Mouse (Mus musculus) cerebellum, postnatal 36 days (tissue): Measurements from ENCODE around the gene Lrrc4b.

ENCODE experiments used
- DNase-seq, 2 experiments: peaks; one replicate each; pipeline ENCODE4 v3.0.0; 2021 to 2022; ENCODE audit warnings: mixed read lengths in 2 of 2

The Lrrc4b gene

GRCm38 (mm10) chr7:44487936-44488335 lies 59.1 kb downstream of the Lrrc4b start:
- no peak for DNase-seq

- no peak for DNase-seq
These were observed 59.7 kb downstream of the Lrrc4b start for GRCm38 (mm10) chr7:44488545-44488944.

- peak in 1 of 2 experiments; percentile 5 for DNase-seq
These were observed 61.5 kb downstream of the Lrrc4b start for GRCm38 (mm10) chr7:44490281-44490680.

DNA sequence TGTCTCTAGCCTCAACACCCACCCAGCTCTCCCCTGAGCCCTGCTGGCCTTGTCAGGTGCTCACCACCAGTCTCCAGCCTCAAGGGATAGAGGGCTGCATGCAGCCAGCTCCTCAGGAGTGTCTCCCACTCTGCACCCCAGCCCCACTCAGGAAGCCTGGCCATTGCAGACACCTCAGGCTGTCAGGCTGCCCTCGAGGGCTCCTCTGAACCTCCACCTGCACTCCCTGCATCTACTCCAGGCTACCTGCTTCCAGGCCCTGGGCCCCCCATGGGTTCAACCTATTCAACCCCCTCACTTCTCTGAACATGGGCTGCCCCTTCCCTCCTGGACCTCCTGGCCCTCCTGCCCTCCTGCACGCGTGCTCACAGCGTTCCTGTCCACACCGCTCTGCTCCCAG lies 62.6 kb downstream of the Lrrc4b start:
- DNase-seq, result no peak

- no peak for DNase-seq
These were observed 63.5 kb downstream of the Lrrc4b start for GRCm38 (mm10) chr7:44492166-44492826.

DNA sequence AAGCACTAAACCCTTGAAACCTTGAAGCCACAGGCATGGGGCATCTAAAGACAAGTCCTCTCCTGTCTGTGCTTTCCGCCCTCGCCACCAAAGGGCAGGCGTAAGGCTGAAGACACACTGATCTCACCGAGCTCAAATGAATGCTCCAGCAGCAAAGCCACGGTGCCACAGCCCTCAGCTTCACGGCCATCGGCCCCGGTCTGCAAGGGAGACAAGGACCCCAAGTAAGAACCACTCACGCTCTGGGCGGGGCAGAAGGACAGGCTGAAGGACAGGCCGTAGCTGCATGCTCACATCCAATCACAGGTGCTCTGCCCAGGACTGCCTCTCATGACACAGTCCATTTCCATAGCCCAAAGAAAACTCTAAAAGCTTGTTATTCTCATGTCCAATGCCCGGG lies 65.9 kb downstream of the Lrrc4b start:
- DNase-seq, result no peak

GRCm38 (mm10) chr7:44495086-44495485 lies 66.3 kb downstream of the Lrrc4b start:
- DNase-seq, result no peak

DNA sequence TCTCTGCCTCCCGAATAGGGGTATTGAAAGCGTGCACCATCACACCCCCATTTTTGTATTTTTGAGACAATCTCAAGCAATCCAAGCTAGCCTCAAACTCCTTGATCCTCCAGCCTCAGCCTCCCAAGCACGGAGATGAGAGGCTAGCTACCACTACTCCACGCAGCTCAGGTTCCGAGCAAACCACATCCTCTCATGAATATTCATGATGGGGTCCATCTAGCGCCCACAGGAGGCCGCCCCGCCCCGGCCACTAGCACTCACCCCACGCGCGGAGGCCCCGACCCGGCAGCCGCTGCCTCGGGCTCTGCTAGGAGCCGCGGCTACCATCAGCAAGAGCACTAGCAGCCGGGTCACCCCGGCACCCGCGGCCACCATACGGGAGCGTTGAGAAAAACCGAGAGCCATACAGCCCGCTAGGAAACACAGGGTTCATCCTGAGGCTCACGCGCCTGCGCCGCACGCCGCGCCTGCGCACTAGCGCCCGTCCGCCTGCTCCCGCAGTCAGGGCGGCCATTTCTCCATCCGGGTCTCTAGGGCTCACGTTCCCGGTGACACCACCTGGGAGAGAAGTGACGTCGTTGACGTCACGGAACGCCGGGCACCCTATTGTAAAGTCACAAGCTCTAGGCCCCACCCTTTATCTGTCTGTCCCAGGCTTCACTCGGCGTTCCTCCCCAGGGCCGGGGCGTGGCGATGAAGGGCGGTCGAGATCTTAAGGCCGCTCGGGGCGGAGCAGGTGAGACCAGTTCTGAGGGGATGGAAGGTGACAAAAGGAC lies 67.4 kb downstream of the Lrrc4b start, which contains the start of the genes Emc10 and Fam71e1:
Gene Emc10 (minus strand): TSS at position 538 of the 779 bp plus-strand sequence.
Gene Fam71e1 (plus strand): TSS at position 590 of the 779 bp plus-strand sequence.
- peak; percentile 99 for DNase-seq

DNA sequence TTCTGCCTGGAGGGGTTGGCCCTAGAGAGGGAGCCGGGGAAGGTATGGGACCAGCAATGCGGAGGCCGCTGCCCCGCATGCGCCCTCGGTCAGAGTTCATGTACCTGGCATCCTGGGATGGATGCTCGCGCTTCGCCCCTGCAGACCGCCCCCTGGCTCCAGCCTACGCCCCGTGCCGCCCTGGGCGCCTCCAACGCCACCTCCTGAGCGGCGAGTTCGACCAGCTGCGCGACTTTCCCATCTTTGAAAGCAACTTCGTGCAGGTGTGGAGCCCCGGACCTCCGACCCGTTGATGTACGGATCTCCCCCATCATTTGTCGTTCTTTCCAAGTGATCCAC lies 67.9 kb downstream of the Lrrc4b start:
- DNase-seq, result no peak

- no peak for DNase-seq
These were observed 68.7 kb downstream of the Lrrc4b start for GRCm38 (mm10) chr7:44497361-44498055.

- no peak for DNase-seq
These were observed 70.1 kb downstream of the Lrrc4b start for GRCm38 (mm10) chr7:44498922-44499321.

DNA sequence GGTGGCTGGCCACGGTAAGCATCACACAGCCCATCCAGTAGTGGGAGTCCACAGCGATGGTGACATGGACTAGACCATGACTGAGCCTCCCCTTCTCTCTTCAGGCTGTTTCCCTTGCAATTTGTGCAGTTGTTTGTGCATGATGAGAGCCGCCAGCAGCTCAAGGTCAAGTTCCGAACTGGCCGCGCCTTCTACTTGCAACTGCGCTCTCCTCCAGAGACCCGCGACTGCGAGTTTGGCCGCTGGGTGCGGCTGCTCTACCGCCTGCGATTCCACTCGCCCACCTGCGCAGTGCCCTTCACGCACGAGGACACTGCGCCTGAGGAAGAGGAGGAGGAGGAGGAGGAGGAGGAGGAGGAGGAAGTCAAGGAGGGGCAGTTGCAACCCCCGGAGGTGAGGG lies 71.2 kb downstream of the Lrrc4b start:
- no peak for DNase-seq

DNA sequence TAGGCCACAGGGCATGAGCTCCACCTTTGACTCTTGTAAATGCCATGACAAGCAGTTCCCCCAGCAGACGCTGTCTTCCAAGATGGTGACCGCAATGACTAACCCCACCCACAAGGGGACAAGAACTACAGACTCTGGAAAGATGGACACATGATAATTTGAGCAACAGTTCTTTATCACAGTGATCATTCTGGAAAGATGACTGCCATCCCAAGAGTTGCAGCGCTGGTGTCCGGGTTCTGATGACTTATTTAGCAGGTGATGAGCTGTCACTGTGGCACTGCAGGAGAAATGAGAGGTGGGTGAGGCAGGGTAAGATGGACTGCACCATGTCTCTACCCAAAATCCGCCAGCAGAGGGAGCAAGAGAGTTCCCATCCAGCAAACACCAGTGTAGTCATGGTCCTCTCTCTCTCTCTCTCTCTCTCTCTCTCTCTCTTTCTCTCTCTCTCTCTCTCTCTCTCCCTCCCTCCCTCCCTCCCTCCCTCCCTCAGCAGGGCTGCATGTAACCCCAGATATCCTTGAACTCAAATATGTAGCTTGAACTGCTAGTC lies 72.8 kb downstream of the Lrrc4b start:
- peak; percentile 80 to 84 for DNase-seq

DNA sequence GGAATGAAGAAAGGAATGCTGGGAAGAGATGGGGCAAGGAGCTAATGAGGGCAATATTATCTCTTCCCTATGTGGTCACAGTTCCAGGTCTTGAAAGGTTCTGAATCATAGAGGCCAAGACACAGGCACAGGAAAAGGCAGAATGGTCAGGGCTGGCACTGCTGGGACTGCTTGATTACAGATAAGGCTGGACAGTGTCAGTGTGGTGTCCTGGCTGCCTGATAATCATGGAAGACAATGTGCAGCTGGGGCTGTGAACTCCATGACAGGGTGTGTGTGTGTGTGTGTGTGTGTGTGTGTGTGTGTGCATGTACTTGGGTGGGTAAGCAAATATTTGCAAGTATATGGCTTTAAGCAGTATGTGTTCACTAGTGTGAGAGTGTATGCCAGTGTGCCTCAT lies 78.7 kb downstream of the Lrrc4b start:
- no peak for DNase-seq
